Mouse (Mus musculus): ENCODE data around the gene Gsn. TPM values are rescaled to one million over a fixed set of nuclear protein-coding genes. Genes with fewer than 3 reads are reported as not detected.
A peak's percentile ranks its signal among the peaks of the same experiment; 100 is the strongest.

Gene Gsn
- polyA plus RNA-seq, 1 experiment from 2014 or later: 321 TPM

- Histone ChIP-seq H3K4me3 (no peak overlapping the region), H3K9me3 (replicated peaks) (no peaks in the 10 kb centered on the region), H3K27ac (no peak overlapping the region), H3K27me3 (no peaks in the 10 kb centered on the region), H3K4me1 (replicated peaks) (peaks cover 15% of the 10 kb centered on the region), H3K4me2 (no peak overlapping the region), H3K9ac (no peak overlapping the region), H3K36me3 (no peaks in the 10 kb centered on the region)
- 50% methylated on average over 11 of the region's 11 CpGs for WGBS
- no peak for ATAC-seq (replicated peaks; ENCODE audit: insufficient number of reproducible peaks, insufficient read depth, low FRiP score, low read depth)
These were observed 72.0 kb downstream of the Gsn start for GRCm38 (mm10) chr2:35328064-35328792.

GRCm38 (mm10) chr2:35329061-35329460, 72.9 kb downstream of the Gsn start:
- Histone ChIP-seq H3K4me2 (no peak overlapping the region), H3K4me3 (no peak overlapping the region), H3K27me3 (no peaks in the 10 kb centered on the region), H3K9ac (no peak overlapping the region), H3K9me3 (replicated peaks) (no peaks in the 10 kb centered on the region), H3K4me1 (replicated peaks) (peaks cover 7% of the 10 kb centered on the region; the same call in 1 of the 2 replicates), H3K27ac (no peak overlapping the region), H3K36me3 (no peaks in the 10 kb centered on the region)
- WGBS: 74% methylated on average over 2 of the region's 2 CpGs
- no peak for ATAC-seq (replicated peaks; ENCODE audit: insufficient number of reproducible peaks, insufficient read depth, low FRiP score, low read depth)

- Histone ChIP-seq H3K4me3 (no peak overlapping the region), H3K36me3 (no peaks in the 10 kb centered on the region), H3K4me1 (replicated peaks) (peaks cover 15% of the 10 kb centered on the region), H3K27me3 (no peaks in the 10 kb centered on the region), H3K9ac (no peak overlapping the region), H3K9me3 (replicated peaks) (no peaks in the 10 kb centered on the region), H3K4me2 (no peak overlapping the region), H3K27ac (no peak overlapping the region)
- 69% methylated on average over 2 of the region's 2 CpGs for WGBS
- no peak for ATAC-seq (replicated peaks; ENCODE audit: insufficient number of reproducible peaks, insufficient read depth, low FRiP score, low read depth)
These were observed 75.0 kb downstream of the Gsn start for GRCm38 (mm10) chr2:35331205-35331604.

- Histone ChIP-seq H3K4me3 (no peak overlapping the region), H3K4me2 (no peak overlapping the region), H3K27me3 (no peaks in the 10 kb centered on the region), H3K4me1 (replicated peaks) (peaks cover 17% of the 10 kb centered on the region), H3K9me3 (replicated peaks) (no peaks in the 10 kb centered on the region), H3K36me3 (no peaks in the 10 kb centered on the region), H3K9ac (no peak overlapping the region), H3K27ac (no peak overlapping the region)
- ATAC-seq (replicated peaks; ENCODE audit: insufficient number of reproducible peaks, insufficient read depth, low FRiP score, low read depth): no peak
These were observed 77.5 kb downstream of the Gsn start for GRCm38 (mm10) chr2:35333670-35334069.

GRCm38 (mm10) chr2:35335620-35336019, 79.4 kb downstream of the Gsn start:
- H3K36me3 ChIP-seq: no peaks in the 10 kb centered on the region
- peak overlapping the region; percentile 94 for H3K4me2 ChIP-seq
- no peaks in the 10 kb centered on the region for H3K9me3 ChIP-seq (replicated peaks)
- ATAC-seq (replicated peaks; ENCODE audit: insufficient number of reproducible peaks, insufficient read depth, low FRiP score, low read depth): no peak
- peak overlapping the region; percentile 76 for H3K9ac ChIP-seq
- H3K27me3 ChIP-seq: no peaks in the 10 kb centered on the region
- peak overlapping the region; percentile 80 for H3K4me3 ChIP-seq
- no peak overlapping the region for H3K27ac ChIP-seq
- 22% methylated on average over 7 of the region's 7 CpGs for WGBS
- H3K4me1 ChIP-seq (replicated peaks): peaks cover 17% of the 10 kb centered on the region

- peak; percentile 99 for ATAC-seq (replicated peaks; ENCODE audit: insufficient number of reproducible peaks, insufficient read depth, low FRiP score, low read depth)
- H3K27me3 ChIP-seq: no peaks in the 10 kb centered on the region
- peak within 1 kb of the TSS; percentile 94 for H3K4me2 ChIP-seq
- H3K27ac ChIP-seq: peak within 1 kb of the TSS; percentile 89
- peak within 1 kb of the TSS; percentile 76 for H3K9ac ChIP-seq
- H3K36me3 ChIP-seq: no peaks in the 10 kb centered on the region
- peak within 1 kb of the TSS; percentile 80 for H3K4me3 ChIP-seq
- no peaks in the 10 kb centered on the region for H3K9me3 ChIP-seq (replicated peaks)
- peaks cover 17% of the 10 kb centered on the region for H3K4me1 ChIP-seq (replicated peaks)
- under 1% methylated on average over 45 of the region's 45 CpGs for WGBS
These were observed 80.5 kb downstream of the Gsn start, which contains the start of gene Stom for GRCm38 (mm10) chr2:35336388-35337280. Gene Stom, minus strand, starts transcription at chr2:35336976.

- ATAC-seq (replicated peaks; ENCODE audit: insufficient number of reproducible peaks, insufficient read depth, low FRiP score, low read depth): no peak
These were observed 81.2 kb downstream of the Gsn start for GRCm38 (mm10) chr2:35337419-35337818.

GRCm38 (mm10) chr2:35338036-35338435, 81.9 kb downstream of the Gsn start:
- H3K27ac ChIP-seq: no peak overlapping the region
- H3K36me3 ChIP-seq: no peaks in the 10 kb centered on the region
- no peak overlapping the region for H3K4me2 ChIP-seq
- H3K27me3 ChIP-seq: no peaks in the 10 kb centered on the region
- ATAC-seq (replicated peaks; ENCODE audit: insufficient number of reproducible peaks, insufficient read depth, low FRiP score, low read depth): no peak
- no peak overlapping the region for H3K9ac ChIP-seq
- WGBS: 76% methylated on average over 1 of the region's 1 CpGs
- H3K4me3 ChIP-seq: no peak overlapping the region
- H3K4me1 ChIP-seq (replicated peaks): peaks cover 17% of the 10 kb centered on the region
- H3K9me3 ChIP-seq (replicated peaks): no peaks in the 10 kb centered on the region

More at GRCm38 (mm10) chr2:35337419-35337818, 81.2 kb downstream of the Gsn start:
- Histone ChIP-seq H3K27me3 (no peaks in the 10 kb centered on the region), H3K4me3 (peak overlapping the region; percentile 80), H3K36me3 (no peaks in the 10 kb centered on the region), H3K9me3 (replicated peaks) (no peaks in the 10 kb centered on the region), H3K9ac (peak overlapping the region; percentile 49; the same call in 1 of the 2 replicates), H3K4me2 (peak overlapping the region; percentile 94), H3K4me1 (replicated peaks) (peaks cover 17% of the 10 kb centered on the region), H3K27ac (peak overlapping the region; percentile 89)
- WGBS: 49% methylated on average over 10 of the region's 10 CpGs

- no peak overlapping the region for H3K4me2 ChIP-seq
- no peak overlapping the region for H3K4me3 ChIP-seq
- H3K27ac ChIP-seq: 0 out of 2 replicates have a peak overlapping the region, but pooled peaks have one; percentile 26
- whole genome bisulfite sequencing: 62% methylated on average over 6 of the region's 6 CpGs
- H3K36me3 ChIP-seq: no peaks in the 10 kb centered on the region
- H3K4me1 ChIP-seq (replicated peaks): peaks cover 17% of the 10 kb centered on the region
- no peak overlapping the region for H3K9ac ChIP-seq
- no peak for ATAC-seq (replicated peaks; ENCODE audit: insufficient number of reproducible peaks, insufficient read depth, low FRiP score, low read depth)
- no peaks in the 10 kb centered on the region for H3K27me3 ChIP-seq
- H3K9me3 ChIP-seq (replicated peaks): no peaks in the 10 kb centered on the region
These were observed 82.5 kb downstream of the Gsn start for GRCm38 (mm10) chr2:35338707-35339106.

- H3K9ac ChIP-seq: no peak overlapping the region
- H3K27ac ChIP-seq: no peak overlapping the region
- H3K4me3 ChIP-seq: no peak overlapping the region
- no peaks in the 10 kb centered on the region for H3K36me3 ChIP-seq
- H3K4me1 ChIP-seq (replicated peaks): no peaks in the 10 kb centered on the region
- H3K4me2 ChIP-seq: no peak overlapping the region
- H3K27me3 ChIP-seq: no peaks in the 10 kb centered on the region
- no peak for ATAC-seq (replicated peaks; ENCODE audit: insufficient number of reproducible peaks, insufficient read depth, low FRiP score, low read depth)
- H3K9me3 ChIP-seq (replicated peaks): no peaks in the 10 kb centered on the region
- 60% methylated on average over 3 of the region's 3 CpGs for WGBS
These were observed 86.4 kb downstream of the Gsn start for GRCm38 (mm10) chr2:35342605-35343004.

GRCm38 (mm10) chr2:35345984-35346383, 89.8 kb downstream of the Gsn start:
- Histone ChIP-seq H3K4me3 (no peak overlapping the region), H3K9ac (no peak overlapping the region), H3K27me3 (no peaks in the 10 kb centered on the region), H3K27ac (no peak overlapping the region), H3K4me1 (replicated peaks) (no peaks in the 10 kb centered on the region), H3K36me3 (no peaks in the 10 kb centered on the region), H3K9me3 (replicated peaks) (no peaks in the 10 kb centered on the region), H3K4me2 (no peak overlapping the region)
- ATAC-seq (replicated peaks; ENCODE audit: insufficient number of reproducible peaks, insufficient read depth, low FRiP score, low read depth): no peak
- 57% methylated on average over 2 of the region's 2 CpGs for WGBS

Data from heart, embryonic 15.5 days (tissue).